Mouse (Mus musculus) B cell, adult 2 months (primary cell): ENCODE measurements around the gene Zfp619.
A peak's percentile ranks its signal among the peaks of the same experiment; 100 is the strongest.
"Not testable (repeated sequence)": the region's sequence is repeated elsewhere in the genome, so short reads cannot be mapped to it uniquely, and the experiment has no call there.

Source experiments
- DNase-seq, 2 experiments: peaks; one replicate each; pipeline ENCODE4 v3.0.0; 2022

Zfp619 gene

GRCm38 (mm10) chr7:39517616-39518177 is at the start of gene Zfp619:
Gene Zfp619 (plus strand): TSS chr7:39517766.
- DNase-seq: peak; percentile 95 to 96

- DNase-seq: no peak
Measured at GRCm38 (mm10) chr7:39479013-39479412, 38.6 kb upstream of the Zfp619 start.

GRCm38 (mm10) chr7:39484384-39484783 is 33.2 kb upstream of the Zfp619 start:
- DNase-seq: no peak

- peak in 1 of 2 experiments; percentile 5 for DNase-seq
Measured at GRCm38 (mm10) chr7:39487159-39487853, 30.3 kb upstream of the Zfp619 start.

GRCm38 (mm10) chr7:39487854-39488205 is 29.7 kb upstream of the Zfp619 start:
- DNase-seq: no peak

- DNase-seq: no peak
Measured at GRCm38 (mm10) chr7:39494646-39495045, 22.9 kb upstream of the Zfp619 start.

- no peak for DNase-seq
Measured at GRCm38 (mm10) chr7:39504100-39504499, 13.5 kb upstream of the Zfp619 start.

GRCm38 (mm10) chr7:39518362-39518761 is 796 bp downstream of the Zfp619 start:
- DNase-seq: peak; percentile 19 to 26

GRCm38 (mm10) chr7:39523703-39524424 is 6.3 kb downstream of the Zfp619 start:
- no peak for DNase-seq

GRCm38 (mm10) chr7:39543151-39543550 is 25.6 kb downstream of the Zfp619 start:
- no peak for DNase-seq

- DNase-seq: peak; percentile 47 to 50
Measured at GRCm38 (mm10) chr7:39544242-39545111, 26.9 kb downstream of the Zfp619 start.

GRCm38 (mm10) chr7:39545134-39545533 is 27.6 kb downstream of the Zfp619 start:
- no peak for DNase-seq

GRCm38 (mm10) chr7:39549336-39549735 is 31.8 kb downstream of the Zfp619 start:
- peak; percentile 22 to 35 for DNase-seq

- DNase-seq: peak; percentile 95
Measured at GRCm38 (mm10) chr7:39551976-39552891, 34.7 kb downstream of the Zfp619 start.

GRCm38 (mm10) chr7:39552993-39553392 is 35.4 kb downstream of the Zfp619 start:
- peak; percentile 9 to 12 for DNase-seq

- no peak for DNase-seq
Measured at GRCm38 (mm10) chr7:39553871-39554270, 36.3 kb downstream of the Zfp619 start.

GRCm38 (mm10) chr7:39580066-39580465 is 62.5 kb downstream of the Zfp619 start:
- no peak for DNase-seq

- no peak for DNase-seq
Measured at GRCm38 (mm10) chr7:39580601-39581000, 63.0 kb downstream of the Zfp619 start.

GRCm38 (mm10) chr7:39586834-39587233 is 69.3 kb downstream of the Zfp619 start:
- DNase-seq: not testable (repeated sequence)

- DNase-seq: no peak
Measured at GRCm38 (mm10) chr7:39588037-39588436, 70.5 kb downstream of the Zfp619 start.

- DNase-seq: peak; percentile 6 to 13
Measured at GRCm38 (mm10) chr7:39588471-39589041, 71.0 kb downstream of the Zfp619 start.
